Mouse (Mus musculus) MEL (cell line): ENCODE data around the gene Dqx1. TPM values are rescaled to one million over a fixed set of nuclear protein-coding genes. Genes with fewer than 3 reads are reported as not detected.

Experiments used
- DNase-seq: peaks from one replicate; pipeline ENCODE4 v3.0.0; 2011; ENCODE audit warnings: low read depth, low spot score
- H3K27ac ChIP-seq: 2 replicates; pipeline ENCODE4 v1.5.1; 2012; ENCODE audit warnings: low read depth, mild to moderate bottlenecking, control low read depth, low read length, moderate library complexity; ENCODE audit not compliant: control insufficient read depth
- H3K27me3 ChIP-seq, 2 experiments: fragments of 150-350 bp in 1 of 2; sonication (generic) in 1 of 2; 2 replicates each; pipeline ENCODE4 v1.6.1; 2012; ENCODE audit warnings: low read length in 2 of 2, mild to moderate bottlenecking in 2 of 2, improper control_type of control experiment in 1 of 2, moderate library complexity in 1 of 2; ENCODE audit not compliant: insufficient read depth in 2 of 2, control insufficient read depth in 1 of 2
- H3K36me3 ChIP-seq, 2 experiments: 2 replicates each; pipeline ENCODE4 v1.6.1; 2012 to 2014; ENCODE audit warnings: low read length in 2 of 2, improper control_type of control experiment in 1 of 2, inconsistent platforms in 1 of 2, mild to moderate bottlenecking in 1 of 2; ENCODE audit not compliant: insufficient read depth in 2 of 2, control insufficient read depth in 1 of 2
- H3K4me1 ChIP-seq, 2 experiments: fragments of 150-350 bp in 1 of 2; sonication (generic) in 1 of 2; 2 replicates each; pipeline ENCODE4 v1.6.1; 2012; ENCODE audit warnings: low read length in 2 of 2, improper control_type of control experiment in 1 of 2, mild to moderate bottlenecking in 1 of 2; ENCODE audit not compliant: insufficient read depth in 2 of 2, control insufficient read depth in 1 of 2
- H3K4me3 ChIP-seq, 2 experiments: fragments of 150-350 bp in 1 of 2; sonication (generic) in 1 of 2; 2 replicates each; pipeline ENCODE4 v1.5.1; 2012; ENCODE audit warnings: low read depth in 2 of 2, low read length in 2 of 2, mild to moderate bottlenecking in 2 of 2, moderate library complexity in 2 of 2, control low read depth in 1 of 2, improper control_type of control experiment in 1 of 2; ENCODE audit not compliant: control insufficient read depth in 1 of 2, insufficient read depth in 1 of 2
- H3K79me2 ChIP-seq: 2 replicates; pipeline ENCODE4 v1.6.1; 2012; ENCODE audit warnings: mild to moderate bottlenecking, low read length, moderate library complexity; ENCODE audit not compliant: control insufficient read depth, poor library complexity, insufficient read depth
- H3K9ac ChIP-seq: 2 replicates; pipeline ENCODE4 v1.6.1; 2012; ENCODE audit warnings: low read depth, mild to moderate bottlenecking, control low read depth, low read length, moderate library complexity; ENCODE audit not compliant: control insufficient read depth, poor library complexity, severe bottlenecking
- H3K9me3 ChIP-seq: fragments of 150-350 bp; sonication (generic); replicated peaks from 2 replicates; pipeline ENCODE4 v1.6.1; 2012; ENCODE audit warnings: mild to moderate bottlenecking, low read length, improper control_type of control experiment, moderate library complexity; ENCODE audit not compliant: insufficient read depth
- CHD1 ChIP-seq: IDR thresholded peaks from 2 replicates; pipeline ENCODE4 v1.6.1; 2012; ENCODE audit warnings: low read depth, mild to moderate bottlenecking, inconsistent platforms, low read length, improper control_type of control experiment
- CHD2 ChIP-seq: IDR thresholded peaks from 2 replicates; pipeline ENCODE4 v1.6.1; 2011; ENCODE audit warnings: low read length, improper control_type of control experiment
- CTCF ChIP-seq, 3 experiments: IDR thresholded peaks in 2 of 3; conservative IDR thresholded peaks in 1 of 3; 2 replicates each; pipeline ENCODE4 v1.5.1; 2011 to 2012; ENCODE audit warnings: low read length in 3 of 3, low read depth in 2 of 3, mild to moderate bottlenecking in 2 of 3, improper control_type of control experiment in 1 of 3, inconsistent platforms in 1 of 3, mixed read lengths in 1 of 3, moderate library complexity in 1 of 3; ENCODE audit not compliant: control insufficient read depth in 1 of 3, insufficient read depth in 1 of 3, poor library complexity in 1 of 3, severe bottlenecking in 1 of 3
- E2F4 ChIP-seq: IDR thresholded peaks from 2 replicates; pipeline ENCODE4 v1.6.1; 2011; ENCODE audit warnings: low read depth, low read length, improper control_type of control experiment, borderline replicate concordance
- EP300 ChIP-seq, 2 experiments: IDR thresholded peaks; 2 replicates each; pipeline ENCODE4 v1.6.1; 2011; ENCODE audit warnings: improper control_type of control experiment in 2 of 2, low read length in 2 of 2, low read depth in 1 of 2, mild to moderate bottlenecking in 1 of 2
- GABPA ChIP-seq: IDR thresholded peaks from 2 replicates; pipeline ENCODE4 v1.6.1; 2012; ENCODE audit warnings: low read depth, mild to moderate bottlenecking, inconsistent platforms, low read length, improper control_type of control experiment, moderate library complexity
- GATA1 ChIP-seq: IDR thresholded peaks from 2 replicates; pipeline ENCODE4 v1.6.1; 2011; ENCODE audit warnings: low read depth, low read length, improper control_type of control experiment
- HCFC1 ChIP-seq: IDR thresholded peaks from 2 replicates; pipeline ENCODE4 v1.6.1; 2012; ENCODE audit warnings: low read depth, mild to moderate bottlenecking, inconsistent platforms, low read length, improper control_type of control experiment, moderate library complexity
- KAT2A ChIP-seq: conservative IDR thresholded peaks from 2 replicates; pipeline ENCODE4 v1.6.1; 2012; ENCODE audit warnings: low read depth, low read length, improper control_type of control experiment, inconsistent platforms
- MAFK ChIP-seq: IDR thresholded peaks from 2 replicates; pipeline ENCODE4 v1.6.1; 2011; ENCODE audit warnings: low read depth, mild to moderate bottlenecking, low read length, improper control_type of control experiment, borderline replicate concordance
- MAX ChIP-seq: IDR thresholded peaks from 2 replicates; pipeline ENCODE4 v1.6.1; 2011; ENCODE audit warnings: low read length, improper control_type of control experiment
- MEF2A ChIP-seq: IDR thresholded peaks from 2 replicates; pipeline ENCODE4 v1.6.1; 2014; ENCODE audit warnings: low read depth, mild to moderate bottlenecking, inconsistent platforms, low read length, improper control_type of control experiment; ENCODE audit not compliant: poor library complexity, insufficient replicate concordance, severe bottlenecking; ENCODE audit errors: extremely low read depth
- MXI1 ChIP-seq: IDR thresholded peaks from 2 replicates; pipeline ENCODE4 v1.6.1; 2011; ENCODE audit warnings: mild to moderate bottlenecking, low read depth, low read length, improper control_type of control experiment
- NELFE ChIP-seq: IDR thresholded peaks from 2 replicates; pipeline ENCODE4 v1.6.1; 2011; ENCODE audit warnings: low read depth, low read length, improper control_type of control experiment
- NRF1 ChIP-seq: IDR thresholded peaks from 2 replicates; pipeline ENCODE4 v1.6.1; 2014; ENCODE audit warnings: low read depth, mild to moderate bottlenecking, inconsistent platforms, low read length, improper control_type of control experiment, moderate library complexity; ENCODE audit not compliant: poor library complexity, insufficient read depth, severe bottlenecking
- POLR2AphosphoS2 ChIP-seq: IDR thresholded peaks from 2 replicates; pipeline ENCODE4 v1.6.1; 2011; ENCODE audit warnings: low read length, improper control_type of control experiment
- RCOR1 ChIP-seq: IDR thresholded peaks from 2 replicates; pipeline ENCODE4 v1.6.1; 2012; ENCODE audit warnings: low read depth, mild to moderate bottlenecking, inconsistent platforms, low read length, improper control_type of control experiment
- SMC3 ChIP-seq: IDR thresholded peaks from 2 replicates; pipeline ENCODE4 v1.6.1; 2011; ENCODE audit warnings: low read depth, low read length, improper control_type of control experiment
- TAL1 ChIP-seq: IDR thresholded peaks from 2 replicates; pipeline ENCODE4 v1.6.1; 2012; ENCODE audit warnings: mild to moderate bottlenecking, inconsistent platforms, low read length, moderate library complexity, mixed read lengths
- UBTF ChIP-seq: IDR thresholded peaks from 2 replicates; pipeline ENCODE4 v1.6.1; 2012; ENCODE audit warnings: low read depth, mild to moderate bottlenecking, inconsistent platforms, low read length, improper control_type of control experiment, moderate library complexity, borderline replicate concordance; ENCODE audit not compliant: insufficient read depth
- USF2 ChIP-seq, 2 experiments: IDR thresholded peaks; 2 replicates each; pipeline ENCODE4 v1.6.1; 2011 to 2012; ENCODE audit warnings: improper control_type of control experiment in 2 of 2, low read length in 2 of 2, borderline replicate concordance in 1 of 2, inconsistent platforms in 1 of 2, low read depth in 1 of 2, mild to moderate bottlenecking in 1 of 2; ENCODE audit not compliant: insufficient read depth in 1 of 2
- ZNF384 ChIP-seq: IDR thresholded peaks from 2 replicates; pipeline ENCODE4 v1.6.1; 2012; ENCODE audit warnings: low read depth, mild to moderate bottlenecking, inconsistent platforms, low read length, improper control_type of control experiment
- polyA plus RNA-seq, 2 experiments: library from polyadenylated mRNA; stranded (reverse) in 1 of 2; unstranded in 1 of 2; fragments of >175 nt in 1 of 2; fragments of >200 nt in 1 of 2; gene quantifications; 2 replicates each; pipeline versions ENCODE4 v1.2.1 to v1.2.4; 2012; ENCODE audit warnings: low replicate concordance in 2 of 2, low read depth in 1 of 2; ENCODE audit not compliant: insufficient read length in 2 of 2, insufficient read depth in 1 of 2, missing spikeins in 1 of 2
- total RNA-seq: library from RNA; depleted of rRNA; stranded (reverse); fragments of 300-350 nt; gene quantifications from 2 replicates; pipeline ENCODE4 v1.2.3, GENCODE M21; 2012

Gene Dqx1
- total and polyA plus RNA-seq, 3 experiments = 1.3 to 3.4 TPM; not detected in 1

GRCm38 (mm10) chr6:83077630-83078323, 20.1 kb downstream of the Dqx1 start, which contains the start of gene Pcgf1:
Pcgf1 (plus strand) TSS chr6:83077869.
- DNase-seq = peak; percentile 57
- TF ChIP-seq MEF2A = no peak
- no peak for TF ChIP-seq GATA1
- TF ChIP-seq SMC3 = no peak
- no peak; the same call in 1 of the 2 replicates for TF ChIP-seq NELFE
- TF ChIP-seq CHD1 = no peak
- TF ChIP-seq UBTF = peak; percentile 78; the same call in 1 of the 2 replicates
- no peak for TF ChIP-seq KAT2A
- TF ChIP-seq USF2 (IDR thresholded peaks at IDR 0.05; ENCODE audit: borderline replicate concordance in 1 of 2, insufficient read depth in 1 of 2, low read depth in 1 of 2, low read length in 2 of 2) = no peak
- no peak for TF ChIP-seq RCOR1
- TF ChIP-seq E2F4 = no peak
- TF ChIP-seq HCFC1 = 0 out of 2 replicates have a peak, but pooled peaks have one; percentile 43
- TF ChIP-seq MAFK = no peak
- peak; percentile 25; the same call in 1 of the 2 replicates for TF ChIP-seq NRF1
- TF ChIP-seq CTCF (IDR thresholded peaks at IDR 0.05 in 2 of 3, conservative IDR thresholded peaks at IDR 0.05 in 1 of 3; ENCODE audit: control insufficient read depth in 1 of 3, insufficient read depth in 1 of 3, low read depth in 2 of 3, low read length in 3 of 3, poor library complexity in 1 of 3, severe bottlenecking in 1 of 3) = no peak
- TF ChIP-seq MXI1 = peak; percentile 34; the same call in 1 of the 2 replicates
- TF ChIP-seq EP300 (IDR thresholded peaks at IDR 0.05; ENCODE audit: low read depth in 1 of 2, low read length in 2 of 2) = no peak
- no peak for TF ChIP-seq ZNF384
- TF ChIP-seq MAX = no peak
- TF ChIP-seq TAL1 = no peak
- TF ChIP-seq POLR2AphosphoS2 = no peak
- no peak for TF ChIP-seq CHD2
- TF ChIP-seq GABPA = no peak
- H3K79me2 ChIP-seq = peaks cover 11% of the 10 kb centered on the region
- peaks cover 0 to 13% of the 10 kb centered on the region in 2 experiments; a peak in 2 of 4 replicates for H3K4me1 ChIP-seq
- H3K9me3 ChIP-seq = no peaks in the 10 kb centered on the region
- H3K9ac ChIP-seq = peak within 1 kb of the TSS; percentile 96
- no peaks in the 10 kb centered on the region for H3K27me3 ChIP-seq
- H3K36me3 ChIP-seq = peaks cover 0 to 9% of the 10 kb centered on the region in 2 experiments; a peak in 2 of 4 replicates
- peak within 1 kb of the TSS; percentile 78 to 88 for H3K4me3 ChIP-seq
- H3K27ac ChIP-seq = peak within 1 kb of the TSS; percentile 89
